Mouse (Mus musculus) hindbrain, embryonic 14.5 days (tissue): ENCODE measurements at regions not wholly inside any gene's neighbourhood (a gene's known extent, or its start where the extent isn't known, plus 50 kb on each side); places are given as distances from the start of the nearest gene placed in this dataset.

Source experiments
- ATAC-seq: fragments of 200-750 bp; cut with Nextera tagmentation; 2 replicates; pipeline ENCODE4 v1.8.0; 2017; ENCODE audit warnings: moderate number of reproducible peaks, mild to moderate bottlenecking, moderate TSS enrichment, moderate library complexity; ENCODE audit not compliant: low FRiP score
- DNase-seq: peaks from one replicate; pipeline ENCODE4 v3.0.0-alpha.2; 2015; ENCODE audit warnings: low spot score
- H3K27ac ChIP-seq: fragments of 300-500 bp; sonication (generic); 2 replicates; pipeline ENCODE4 v1.5.1; 2014; ENCODE audit warnings: mild to moderate bottlenecking, moderate library complexity
- H3K27me3 ChIP-seq: fragments of 300-500 bp; sonication (generic); 2 replicates; pipeline ENCODE4 v1.6.1; 2014; ENCODE audit warnings: mild to moderate bottlenecking, low read length, mixed read lengths; ENCODE audit not compliant: control insufficient read depth, insufficient read depth
- H3K36me3 ChIP-seq: fragments of 300-500 bp; sonication (generic); replicated peaks from 2 replicates; pipeline ENCODE4 v1.6.1; 2014; ENCODE audit not compliant: control insufficient read depth, insufficient read depth
- H3K4me1 ChIP-seq: fragments of 300-500 bp; sonication (generic); replicated peaks from 2 replicates; pipeline ENCODE4 v1.6.1; 2014; ENCODE audit warnings: antibody characterized with exemption, low read length, mixed read lengths; ENCODE audit not compliant: control insufficient read depth, insufficient read depth
- H3K4me2 ChIP-seq: fragments of 300-500 bp; sonication (generic); replicated peaks from 2 replicates; pipeline ENCODE4 v1.6.1; 2014; ENCODE audit warnings: mild to moderate bottlenecking, moderate library complexity
- H3K4me3 ChIP-seq: fragments of 300-500 bp; sonication (generic); replicated peaks from 2 replicates; pipeline ENCODE4 v1.5.1; 2014; ENCODE audit warnings: mild to moderate bottlenecking, low read length
- H3K9ac ChIP-seq: fragments of 300-500 bp; sonication (generic); 2 replicates; pipeline ENCODE4 v1.6.1; 2014
- H3K9me3 ChIP-seq: fragments of 300-500 bp; sonication (generic); 2 replicates; pipeline ENCODE4 v1.6.1; 2016; ENCODE audit warnings: low read length; ENCODE audit not compliant: control insufficient read depth
- WGBS: fragments of 180-500 bp; shearing (Covaris S2); extraction: QIAGEN DNeasy Blood & Tissue Kit; methylation state at CpG from one replicate; pipeline ENCODE4 v1.1.7; 2014; 5-methylcytosine and 5-hydroxymethylcytosine counted together

DNA sequence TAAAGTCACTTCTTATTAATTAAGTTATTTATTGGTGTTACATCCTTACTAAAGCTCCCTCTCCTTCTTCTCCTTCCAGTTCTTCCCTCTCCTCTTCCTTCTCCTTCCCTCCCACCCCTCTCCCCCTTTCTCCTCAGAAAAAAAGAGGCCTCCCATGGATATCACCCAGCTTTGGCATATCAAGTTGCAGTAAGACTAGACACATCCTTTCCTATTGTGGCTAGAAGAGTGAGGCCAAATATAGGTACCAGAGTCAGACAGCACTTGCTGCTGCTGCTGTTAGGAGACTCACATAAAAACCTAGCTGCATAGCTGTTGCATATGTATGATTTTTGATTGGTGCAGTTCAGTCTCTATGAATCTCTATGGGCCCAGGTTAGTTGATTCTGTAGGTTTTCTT, 410.4 kb upstream of the Itga1 start:
- Histone ChIP-seq H3K4me2 (no peak overlapping the region), H3K9ac (no peak overlapping the region), H3K27ac (no peak overlapping the region), H3K36me3 (no peaks in the 10 kb centered on the region), H3K4me1 (peaks cover 4% of the 10 kb centered on the region; the same call in 1 of the 2 replicates), H3K4me3 (no peak overlapping the region), H3K9me3 (no peaks in the 10 kb centered on the region), H3K27me3 (no peaks in the 10 kb centered on the region)
- no peak for ATAC-seq
- no peak for DNase-seq

DNA sequence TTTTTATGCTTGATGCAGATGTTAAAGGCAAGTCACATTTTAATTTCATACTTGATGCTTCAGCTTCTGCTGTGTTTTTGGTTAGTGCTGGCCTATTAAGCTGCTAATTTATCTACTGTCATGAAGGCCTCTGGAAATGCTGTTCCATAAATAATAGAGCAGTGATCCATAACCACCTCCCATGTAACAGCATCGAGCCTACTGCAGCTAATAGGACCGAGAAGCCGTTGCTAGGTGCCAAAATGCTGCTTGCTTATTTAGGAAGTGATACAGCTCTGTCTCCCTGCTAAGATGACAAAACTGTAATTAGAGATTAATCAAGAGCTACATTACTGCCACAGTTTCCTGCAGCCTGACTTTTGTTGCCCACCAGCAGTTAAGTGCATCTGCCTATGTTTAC, 406.9 kb upstream of the Itga1 start:
- DNase-seq: peak; percentile 36
- Histone ChIP-seq H3K9ac (no peak overlapping the region), H3K4me2 (no peak overlapping the region), H3K27ac (peak overlapping the region; percentile 47; the same call in 1 of the 2 replicates), H3K4me1 (peaks cover 4% of the 10 kb centered on the region; the same call in 1 of the 2 replicates), H3K9me3 (0 out of 2 replicates have a peak, but pooled peaks cover 8% of the 10 kb centered on the region), H3K4me3 (no peak overlapping the region), H3K27me3 (no peaks in the 10 kb centered on the region), H3K36me3 (no peaks in the 10 kb centered on the region)
- 17% methylated on average over 3 of the region's 3 CpGs for WGBS
- peak; percentile 62; the same call in 1 of the 2 replicates for ATAC-seq

DNA sequence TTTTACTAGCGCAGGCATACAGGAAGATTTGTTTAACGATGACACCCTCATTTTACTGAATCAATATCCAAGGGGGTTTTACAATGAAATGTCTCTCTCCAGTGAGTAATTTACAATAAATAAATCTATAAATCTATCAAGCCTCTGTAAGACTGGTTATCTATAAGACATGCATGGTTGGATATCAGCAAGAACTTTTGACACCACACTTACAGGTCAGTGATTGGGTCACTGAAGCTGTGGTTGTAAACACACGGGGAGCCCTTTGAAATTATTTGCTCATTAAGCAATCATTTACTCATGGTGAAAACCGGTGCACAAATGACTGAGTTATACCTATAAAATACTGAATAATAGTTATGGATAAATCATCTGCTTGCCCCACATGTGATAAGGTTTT, 392.6 kb upstream of the Itga1 start:
- Histone ChIP-seq H3K4me2 (no peak overlapping the region), H3K9me3 (no peaks in the 10 kb centered on the region), H3K27ac (no peak overlapping the region), H3K9ac (no peak overlapping the region), H3K27me3 (no peaks in the 10 kb centered on the region), H3K36me3 (no peaks in the 10 kb centered on the region), H3K4me1 (no peaks in the 10 kb centered on the region), H3K4me3 (no peak overlapping the region)
- no peak for DNase-seq
- WGBS: 50% methylated on average over 4 of the region's 4 CpGs
- ATAC-seq: no peak

DNA sequence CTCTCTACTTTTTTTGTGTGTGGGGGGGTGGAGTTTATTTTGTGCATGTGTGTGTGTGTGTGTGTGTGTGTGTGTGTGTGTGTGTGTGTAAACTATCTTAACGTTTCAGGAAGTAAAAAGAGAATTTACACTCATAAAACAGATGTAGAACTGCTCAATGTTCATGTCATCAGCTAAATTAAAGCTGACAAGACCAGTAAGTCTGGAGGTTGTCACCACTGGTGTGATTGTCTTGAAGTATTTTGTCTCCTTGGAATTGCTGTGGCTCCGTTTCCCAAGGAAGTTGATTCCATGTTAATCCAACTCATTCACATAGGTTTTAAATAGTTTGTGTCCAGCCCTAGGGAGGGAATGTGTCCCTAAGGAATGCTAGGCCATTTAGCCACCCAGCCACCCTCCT, 374.1 kb upstream of the Itga1 start:
- no peaks in the 10 kb centered on the region for H3K9me3 ChIP-seq
- no peak for ATAC-seq
- WGBS: 59% methylated on average over 2 of the region's 2 CpGs

DNA sequence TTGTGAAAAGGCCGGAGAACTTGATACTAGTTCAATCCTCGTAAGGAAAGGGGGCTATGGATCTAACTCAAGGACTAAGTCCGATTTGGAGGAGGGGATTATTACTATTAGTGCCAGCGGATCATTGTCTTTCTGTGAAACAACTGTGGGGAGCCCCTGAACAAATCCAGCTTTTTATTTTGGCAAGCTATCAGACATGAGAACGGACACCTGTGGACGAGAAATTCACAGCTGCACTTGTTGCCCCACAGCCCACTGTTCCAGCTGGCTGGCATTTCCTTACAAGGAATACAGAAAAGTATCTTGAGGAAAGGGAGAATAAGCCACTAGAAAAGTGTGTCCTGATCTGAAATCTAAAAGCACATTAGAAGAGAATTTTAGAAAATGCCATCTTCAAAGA, 363.9 kb upstream of the Itga1 start:
- ATAC-seq: no peak
- no peaks in the 10 kb centered on the region for H3K9me3 ChIP-seq
- 83% methylated on average over 6 of the region's 6 CpGs for WGBS

More for the DNA sequence above, 374.1 kb upstream of the Itga1 start:
- no peak overlapping the region for H3K4me3 ChIP-seq
- no peak overlapping the region for H3K4me2 ChIP-seq
- H3K4me1 ChIP-seq: no peaks in the 10 kb centered on the region
- H3K27me3 ChIP-seq: no peaks in the 10 kb centered on the region
- H3K9ac ChIP-seq: no peak overlapping the region
- DNase-seq: no peak
- H3K27ac ChIP-seq: no peak overlapping the region
- H3K36me3 ChIP-seq: no peaks in the 10 kb centered on the region

DNA sequence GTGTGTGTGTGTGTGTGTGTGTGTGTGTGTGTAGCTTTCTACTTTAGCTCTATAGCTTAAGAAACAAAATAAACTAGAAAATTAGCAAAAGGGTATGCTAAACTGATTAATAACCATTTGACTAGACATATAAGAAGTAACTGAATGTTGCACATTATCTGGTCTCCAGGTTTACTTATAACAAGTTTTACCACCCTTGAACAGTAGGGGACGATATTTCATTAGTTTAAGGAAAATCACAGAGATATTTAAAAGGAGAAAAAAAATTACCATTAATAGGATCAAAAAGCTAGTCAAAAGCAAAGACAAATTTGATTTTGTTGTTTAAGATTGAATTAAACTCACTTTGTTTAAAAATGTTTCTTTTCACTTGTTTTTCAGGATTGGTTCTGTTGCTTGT, 349.5 kb upstream of the Itga1 start:
- no peak overlapping the region for H3K9ac ChIP-seq
- no peak overlapping the region for H3K4me3 ChIP-seq
- DNase-seq: peak; percentile 71
- H3K4me1 ChIP-seq: no peaks in the 10 kb centered on the region
- no peak for ATAC-seq
- H3K4me2 ChIP-seq: no peak overlapping the region
- H3K27ac ChIP-seq: no peak overlapping the region
- H3K36me3 ChIP-seq: no peaks in the 10 kb centered on the region
- H3K9me3 ChIP-seq: no peaks in the 10 kb centered on the region
- WGBS: 15% methylated on average over 1 of the region's 1 CpGs
- H3K27me3 ChIP-seq: 0 out of 2 replicates have a peak, but pooled peaks cover 3% of the 10 kb centered on the region

More for the DNA sequence above, 363.9 kb upstream of the Itga1 start:
- no peak overlapping the region for H3K4me3 ChIP-seq
- H3K4me2 ChIP-seq: no peak overlapping the region
- H3K4me1 ChIP-seq: no peaks in the 10 kb centered on the region
- no peak overlapping the region for H3K27ac ChIP-seq
- H3K9ac ChIP-seq: no peak overlapping the region
- no peaks in the 10 kb centered on the region for H3K36me3 ChIP-seq
- DNase-seq: no peak
- H3K27me3 ChIP-seq: no peaks in the 10 kb centered on the region

DNA sequence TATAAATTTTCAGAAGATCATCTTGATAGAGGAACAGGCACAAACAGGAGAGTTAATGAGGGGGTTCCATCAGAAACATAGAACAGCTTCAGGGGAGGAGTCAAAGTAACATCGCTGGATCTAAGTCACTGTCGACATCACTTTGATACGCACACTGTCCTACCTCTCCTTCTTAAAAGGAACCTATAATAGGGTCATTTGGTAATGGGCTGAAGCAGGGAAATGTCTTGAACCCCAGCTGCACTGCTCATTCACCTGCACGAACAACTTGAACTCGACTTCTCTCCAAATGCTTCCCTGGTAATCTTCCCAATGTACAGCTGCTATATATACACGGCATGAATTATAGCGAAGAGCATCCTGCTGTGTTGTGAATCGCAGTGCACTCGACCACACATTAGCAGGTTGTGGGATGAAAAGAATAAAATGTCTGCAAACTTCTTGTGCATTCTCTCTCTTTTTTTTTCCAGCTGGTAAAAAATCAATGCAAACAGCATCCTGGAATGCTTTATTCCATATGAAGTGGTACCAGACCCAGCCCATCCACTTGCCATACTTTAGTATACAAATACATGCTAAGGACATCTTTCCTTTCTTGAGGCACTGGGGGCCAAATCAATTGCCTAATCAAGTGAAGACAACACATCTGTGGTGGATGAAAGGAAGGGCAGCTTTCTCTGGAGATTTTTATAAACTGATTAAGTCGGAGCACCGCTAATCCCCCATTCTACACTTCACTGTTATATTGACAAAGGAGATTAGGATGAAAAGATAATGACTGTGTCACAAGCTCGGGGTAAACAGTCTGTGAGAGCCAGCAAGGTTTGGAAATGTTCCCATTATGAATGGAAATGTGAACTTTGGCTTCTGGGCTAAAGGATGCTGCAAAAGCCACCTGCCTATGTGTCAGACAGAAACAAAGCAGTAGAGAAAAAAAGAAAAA, 325.6 kb upstream of the Itga1 start:
- Histone ChIP-seq H3K27ac (no peak overlapping the region), H3K9ac (no peak overlapping the region), H3K4me3 (no peak overlapping the region), H3K9me3 (no peaks in the 10 kb centered on the region), H3K4me2 (no peak overlapping the region), H3K36me3 (no peaks in the 10 kb centered on the region), H3K4me1 (no peaks in the 10 kb centered on the region), H3K27me3 (no peaks in the 10 kb centered on the region)
- DNase-seq (no peak), ATAC-seq (0 out of 2 replicates have a peak, but pooled peaks have one; percentile 31)
- WGBS: 48% methylated on average over 12 of the region's 12 CpGs

DNA sequence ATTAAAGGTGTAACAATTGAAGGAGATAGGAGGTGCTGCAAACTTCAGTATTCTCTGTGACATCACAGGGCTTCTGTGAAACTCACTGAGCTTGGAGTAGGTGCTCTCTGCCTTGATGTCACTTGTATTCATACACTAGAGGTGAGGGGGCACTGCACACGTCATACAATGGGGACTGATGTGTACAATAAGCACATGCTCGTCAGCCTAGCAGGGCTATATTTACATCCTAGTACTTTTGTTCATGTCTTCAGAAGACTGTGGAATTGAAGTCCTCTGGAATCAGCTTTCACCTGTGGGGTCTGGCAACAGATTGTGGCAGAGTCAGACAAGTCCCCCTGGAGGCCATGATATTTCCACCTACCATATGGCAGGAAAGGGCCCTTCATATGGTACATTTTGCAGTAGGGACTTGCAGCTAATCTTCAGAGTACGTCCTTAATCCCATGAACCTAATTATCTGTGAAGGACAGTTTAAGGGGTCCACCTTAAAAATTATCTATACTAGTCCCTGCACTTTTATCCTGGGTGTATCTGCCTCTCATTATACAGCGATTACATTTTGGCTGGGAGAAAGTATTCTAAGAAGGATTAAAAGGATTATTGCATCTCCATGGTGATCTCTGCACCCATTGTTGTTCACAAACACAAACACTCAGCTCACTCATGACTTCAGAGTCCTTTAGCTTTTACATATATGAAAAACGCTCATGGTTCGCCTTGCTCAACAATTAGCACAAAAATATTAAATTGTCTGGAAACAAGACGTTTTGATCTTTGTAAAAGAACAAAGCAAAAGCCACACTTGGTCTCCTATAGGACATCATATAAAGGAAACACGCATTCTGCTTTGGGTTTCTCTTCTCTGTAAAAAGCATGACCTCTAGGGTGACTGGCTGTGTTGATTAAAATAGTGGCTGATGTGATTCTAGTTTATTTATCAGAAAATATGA, 324.1 kb upstream of the Itga1 start:
- DNase-seq (no peak), ATAC-seq (no peak)
- Histone ChIP-seq H3K4me3 (no peak overlapping the region), H3K27me3 (no peaks in the 10 kb centered on the region), H3K27ac (no peak overlapping the region), H3K36me3 (no peaks in the 10 kb centered on the region), H3K4me2 (no peak overlapping the region), H3K4me1 (no peaks in the 10 kb centered on the region), H3K9me3 (no peaks in the 10 kb centered on the region), H3K9ac (no peak overlapping the region)
- 64% methylated on average over 8 of the region's 8 CpGs for WGBS

DNA sequence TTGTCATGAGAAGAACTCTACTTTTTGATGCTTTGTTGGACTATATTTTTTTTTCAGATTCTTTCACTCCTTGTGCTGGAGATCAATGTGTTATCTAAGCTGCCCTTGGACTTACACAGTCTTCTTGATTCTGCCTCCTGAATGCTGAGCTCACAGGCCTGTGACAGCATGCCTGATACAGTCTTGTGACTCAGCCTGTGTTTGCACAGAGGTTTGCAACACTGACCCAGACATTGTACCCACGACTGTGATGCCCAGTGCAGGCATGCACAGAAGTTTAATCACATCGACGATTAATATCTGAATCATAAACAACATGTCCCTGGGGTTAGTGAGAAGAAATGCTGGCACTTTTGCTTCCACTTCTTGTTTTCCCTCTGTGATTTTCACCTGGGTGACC, 322.0 kb upstream of the Itga1 start:
- Histone ChIP-seq H3K9ac (no peak overlapping the region), H3K4me2 (no peak overlapping the region), H3K27me3 (no peaks in the 10 kb centered on the region), H3K4me1 (no peaks in the 10 kb centered on the region), H3K4me3 (no peak overlapping the region), H3K27ac (no peak overlapping the region), H3K9me3 (no peaks in the 10 kb centered on the region), H3K36me3 (no peaks in the 10 kb centered on the region)
- DNase-seq (no peak), ATAC-seq (no peak)
- 76% methylated on average over 3 of the region's 3 CpGs for WGBS
